Mouse (Mus musculus) cerebellum, adult (tissue): ENCODE data around the gene Nsdhl.

Source experiments
- ATAC-seq: cut with Nextera tagmentation; 2 replicates; pipeline ENCODE4 v1.9.2; 2017; ENCODE audit warnings: mild to moderate bottlenecking, moderate library complexity, mixed read lengths; ENCODE audit not compliant: insufficient number of reproducible peaks, low FRiP score, low TSS enrichment

Nsdhl gene

GRCm38 (mm10) chrX:72992291-72992919, 74.0 kb downstream of the Nsdhl start:
- ATAC-seq = no peak

GRCm38 (mm10) chrX:72995542-72995941, 77.2 kb downstream of the Nsdhl start:
- ATAC-seq = no peak

- ATAC-seq = no peak
Observed at GRCm38 (mm10) chrX:73003110-73003509, 84.8 kb downstream of the Nsdhl start.

GRCm38 (mm10) chrX:73005678-73006077, 87.3 kb downstream of the Nsdhl start:
- no peak for ATAC-seq

- peak; percentile 99 for ATAC-seq
Observed at GRCm38 (mm10) chrX:73007597-73008479, 89.5 kb downstream of the Nsdhl start.
